Mouse (Mus musculus): Measurements from ENCODE around the gene 3110001I22Rik. TPM values are rescaled to one million over a fixed set of nuclear protein-coding genes. Genes with fewer than 3 reads are reported as not detected.
"Not testable (repeated sequence)": the region's sequence is repeated elsewhere in the genome, so short reads cannot be mapped to it uniquely, and the experiment has no call there.

The 3110001I22Rik gene
- polyA plus RNA-seq (2015; fragmentation: Nextera tagmentation; extraction: Ambion mirVana): 8.5 and 8.9 TPM in 2 replicates

DNA sequence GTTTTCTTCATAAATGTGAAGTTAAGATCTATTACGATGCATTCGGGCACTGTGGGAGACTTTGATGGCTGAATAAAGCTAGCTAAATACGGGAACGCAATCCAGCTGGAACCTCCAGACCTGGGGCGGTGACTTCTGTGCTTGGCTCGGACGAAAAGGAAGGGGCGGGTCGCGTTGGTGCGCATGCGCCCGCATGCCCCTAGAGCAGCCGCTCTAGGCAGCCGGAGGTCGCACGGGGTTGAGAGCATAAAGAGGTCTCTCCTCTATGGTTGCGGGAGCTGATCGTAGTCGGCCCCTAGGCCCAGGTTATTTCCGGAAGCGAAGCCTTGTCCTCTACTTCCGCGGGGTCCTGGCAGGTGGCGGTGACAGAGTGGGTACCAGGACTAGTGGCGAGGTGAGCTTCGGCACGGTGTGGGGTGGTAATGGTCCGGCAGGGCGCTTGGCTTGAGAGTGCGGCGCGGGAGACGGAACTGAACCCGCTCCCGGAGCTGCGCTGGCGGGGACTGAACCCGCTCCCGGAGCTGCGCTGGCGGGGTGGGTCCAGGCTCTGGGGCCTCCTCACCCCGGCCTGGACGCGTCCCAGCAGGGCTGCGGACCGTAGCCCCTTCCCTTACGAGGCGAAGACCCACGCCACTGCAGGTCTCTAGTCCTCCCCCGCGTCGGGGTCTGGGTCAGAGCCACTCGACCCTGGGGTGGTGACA, at the start of gene 3110001I22Rik, which contains the start of gene Bfar:
3110001I22Rik (plus strand) TSS at position 245 of the 701 bp plus-strand sequence.
Bfar (plus strand) TSS at position 174 of the 701 bp plus-strand sequence.
- WGBS: under 1% methylated on average over 54 of the region's 54 CpGs
- Histone ChIP-seq H3K27ac (peak within 1 kb of the TSS; percentile 89), H3K4me1 (replicated peaks) (peaks cover 29% of the 10 kb centered on the region), H3K9ac (peak within 1 kb of the TSS; percentile 96), H3K27me3 (no peaks in the 10 kb centered on the region), H3K4me3 (peak within 1 kb of the TSS; percentile 94), H3K36me3 (peaks cover 3% of the 10 kb centered on the region), H3K4me2 (peak within 1 kb of the TSS; percentile 83), H3K9me3 (no peaks in the 10 kb centered on the region)
- ATAC-seq (ENCODE audit: low FRiP score): peak; percentile 92

DNA sequence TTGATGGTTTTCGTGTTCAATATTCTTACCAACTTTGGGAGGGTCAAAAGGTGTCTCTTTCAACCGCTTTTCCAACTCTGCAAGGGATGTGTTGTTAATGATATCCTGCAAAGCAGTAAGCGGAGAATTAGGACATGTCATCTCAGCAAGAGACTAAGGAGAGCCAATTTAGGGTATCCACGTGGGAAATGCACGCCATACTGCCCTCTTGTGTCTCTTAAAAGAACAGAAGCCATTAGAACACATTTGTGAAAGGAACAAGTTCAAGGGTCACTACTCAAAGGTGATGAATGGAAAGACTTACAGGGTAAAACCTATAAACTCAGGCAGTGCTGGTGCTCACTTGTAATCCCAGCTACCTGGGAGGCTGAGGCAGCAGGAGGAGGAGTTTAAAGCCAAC, 43.4 kb upstream of the 3110001I22Rik start:
- Histone ChIP-seq H3K4me3 (no peak overlapping the region), H3K27me3 (no peaks in the 10 kb centered on the region), H3K4me2 (no peak overlapping the region), H3K9me3 (no peaks in the 10 kb centered on the region), H3K9ac (no peak overlapping the region), H3K36me3 (peaks cover 62% of the 10 kb centered on the region), H3K4me1 (replicated peaks) (no peaks in the 10 kb centered on the region), H3K27ac (no peak overlapping the region)
- WGBS: 47% methylated on average over 5 of the region's 5 CpGs
- ATAC-seq (ENCODE audit: low FRiP score): no peak

DNA sequence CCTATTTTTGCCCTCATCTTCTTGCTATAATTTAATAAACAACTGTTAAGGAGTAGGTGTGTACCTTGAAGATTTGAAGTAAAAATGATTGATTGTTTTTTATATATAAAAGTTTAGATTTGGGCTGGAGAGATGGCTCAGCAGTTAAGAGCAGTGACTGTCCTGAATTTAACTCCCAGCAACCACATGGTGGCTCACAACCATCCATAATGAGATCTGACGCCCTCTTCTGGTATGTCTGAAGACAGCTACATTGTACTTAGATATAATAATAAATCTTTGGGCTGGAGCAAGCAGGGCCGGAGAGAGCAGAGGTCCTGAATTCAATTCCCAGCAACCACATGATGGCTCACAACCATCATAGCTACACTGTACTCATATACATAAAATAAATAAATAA, 33.5 kb upstream of the 3110001I22Rik start:
- not testable (repeated sequence) for H3K4me1 ChIP-seq (replicated peaks); H3K9me3 ChIP-seq; H3K27me3 ChIP-seq; H3K9ac ChIP-seq; ATAC-seq (ENCODE audit: low FRiP score); H3K4me2 ChIP-seq; H3K4me3 ChIP-seq; H3K27ac ChIP-seq
- H3K36me3 ChIP-seq: peaks cover 34% of the 10 kb centered on the region
- whole genome bisulfite sequencing: 29% methylated on average over 2 of the region's 2 CpGs

DNA sequence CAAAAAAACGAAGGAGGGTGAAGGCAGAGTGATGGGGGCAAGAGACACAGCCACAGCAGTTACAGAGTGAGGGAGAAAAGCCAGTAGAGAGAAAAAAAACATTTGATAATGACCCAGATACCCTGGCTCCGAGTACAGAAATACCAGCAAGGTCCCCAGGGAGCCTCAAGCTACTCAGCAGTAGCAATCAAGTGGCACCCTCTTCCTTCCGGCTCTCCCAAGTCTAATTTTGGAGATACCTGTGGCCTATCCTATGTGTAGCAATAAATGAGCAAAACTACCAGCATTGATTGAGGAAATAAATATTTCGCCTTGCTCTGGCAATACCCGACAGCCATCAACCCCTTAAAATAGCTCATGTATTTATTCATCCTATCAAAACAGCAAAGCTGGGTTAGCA, 32.2 kb upstream of the 3110001I22Rik start:
- ATAC-seq (ENCODE audit: low FRiP score): no peak

DNA sequence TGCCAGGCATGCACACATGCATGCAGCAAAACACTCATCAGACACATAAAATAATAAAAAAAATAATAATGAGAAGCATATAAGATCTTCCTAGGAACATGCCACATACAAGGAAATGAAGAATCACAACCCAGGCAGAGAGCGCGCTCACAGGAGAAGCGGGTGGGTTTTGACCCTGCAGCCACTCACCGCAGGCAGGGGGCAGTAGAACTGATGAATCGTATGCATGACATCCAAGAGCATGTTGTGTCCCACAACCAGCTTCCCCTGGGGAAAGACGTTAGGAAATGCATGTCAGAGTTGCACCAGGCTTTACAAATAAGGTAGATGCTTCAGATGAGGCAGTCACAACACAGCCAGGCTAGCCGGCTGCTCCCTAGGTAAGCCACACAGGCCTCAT, 31.7 kb upstream of the 3110001I22Rik start:
- H3K9ac ChIP-seq: no peak overlapping the region
- WGBS: 78% methylated on average over 7 of the region's 7 CpGs
- peaks cover 32% of the 10 kb centered on the region for H3K36me3 ChIP-seq
- H3K4me2 ChIP-seq: no peak overlapping the region
- H3K9me3 ChIP-seq: no peaks in the 10 kb centered on the region
- no peak overlapping the region for H3K4me3 ChIP-seq
- no peaks in the 10 kb centered on the region for H3K27me3 ChIP-seq
- H3K27ac ChIP-seq: no peak overlapping the region
- H3K4me1 ChIP-seq (replicated peaks): no peaks in the 10 kb centered on the region
- no peak for ATAC-seq (ENCODE audit: low FRiP score)

More for the DNA sequence above, 32.2 kb upstream of the 3110001I22Rik start:
- H3K4me1 ChIP-seq (replicated peaks): no peaks in the 10 kb centered on the region
- peaks cover 33% of the 10 kb centered on the region for H3K36me3 ChIP-seq
- WGBS: 85% methylated on average over 5 of the region's 5 CpGs
- H3K27me3 ChIP-seq: no peaks in the 10 kb centered on the region
- no peak overlapping the region for H3K4me3 ChIP-seq
- no peak overlapping the region for H3K27ac ChIP-seq
- H3K9me3 ChIP-seq: no peaks in the 10 kb centered on the region
- H3K4me2 ChIP-seq: no peak overlapping the region
- H3K9ac ChIP-seq: no peak overlapping the region

DNA sequence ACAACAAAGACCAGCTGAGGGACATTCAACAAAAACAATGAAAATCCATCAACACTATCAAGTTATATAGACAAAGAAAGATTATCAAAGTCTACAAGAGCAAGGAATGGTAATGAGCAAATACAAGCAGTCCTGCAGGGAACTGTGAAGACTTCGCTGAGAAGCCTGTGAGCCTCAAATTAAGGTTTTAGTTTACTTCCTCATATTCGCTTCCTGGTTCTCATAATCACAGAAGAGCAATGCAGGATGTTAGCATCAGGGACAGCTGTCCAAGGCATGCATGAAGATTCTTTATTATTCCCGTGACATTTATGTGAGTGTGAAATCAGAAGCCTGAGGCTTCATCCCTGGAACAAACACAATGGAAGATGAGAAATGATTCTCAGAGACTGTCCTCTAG, 27.3 kb upstream of the 3110001I22Rik start:
- H3K9me3 ChIP-seq: no peaks in the 10 kb centered on the region
- 93% methylated on average over 3 of the region's 3 CpGs for WGBS

DNA sequence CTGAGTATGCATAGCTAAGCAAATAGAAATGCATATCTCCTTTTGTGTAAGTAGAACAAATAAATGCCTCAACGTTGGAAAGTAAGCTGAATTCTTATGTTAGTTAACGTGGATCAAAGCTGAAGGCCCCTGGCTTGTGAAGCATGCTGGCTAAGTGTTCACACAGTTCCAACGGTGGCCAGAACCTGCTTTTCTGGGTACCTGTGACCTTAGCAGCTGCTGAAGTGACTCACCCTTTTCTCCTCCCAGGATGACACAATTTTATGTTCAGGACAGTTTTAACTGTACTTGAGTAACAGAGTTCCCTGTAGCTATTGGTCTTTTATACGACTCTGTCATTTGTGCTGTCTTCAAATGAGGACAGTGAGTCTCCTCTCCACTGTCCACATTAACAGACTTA, 25.8 kb upstream of the 3110001I22Rik start:
- Histone ChIP-seq H3K27ac (no peak overlapping the region), H3K9ac (no peak overlapping the region), H3K4me2 (no peak overlapping the region), H3K27me3 (no peaks in the 10 kb centered on the region), H3K9me3 (no peaks in the 10 kb centered on the region), H3K36me3 (peaks cover 54% of the 10 kb centered on the region), H3K4me3 (no peak overlapping the region), H3K4me1 (replicated peaks) (no peaks in the 10 kb centered on the region)
- WGBS: 95% methylated on average over 4 of the region's 4 CpGs
- ATAC-seq (ENCODE audit: low FRiP score): no peak

More for the DNA sequence above, 27.3 kb upstream of the 3110001I22Rik start:
- H3K27ac ChIP-seq: no peak overlapping the region
- no peak for ATAC-seq (ENCODE audit: low FRiP score)
- no peak overlapping the region for H3K4me3 ChIP-seq
- H3K27me3 ChIP-seq: no peaks in the 10 kb centered on the region
- H3K9ac ChIP-seq: no peak overlapping the region
- H3K4me2 ChIP-seq: no peak overlapping the region
- peaks cover 40% of the 10 kb centered on the region for H3K36me3 ChIP-seq
- no peaks in the 10 kb centered on the region for H3K4me1 ChIP-seq (replicated peaks)

DNA sequence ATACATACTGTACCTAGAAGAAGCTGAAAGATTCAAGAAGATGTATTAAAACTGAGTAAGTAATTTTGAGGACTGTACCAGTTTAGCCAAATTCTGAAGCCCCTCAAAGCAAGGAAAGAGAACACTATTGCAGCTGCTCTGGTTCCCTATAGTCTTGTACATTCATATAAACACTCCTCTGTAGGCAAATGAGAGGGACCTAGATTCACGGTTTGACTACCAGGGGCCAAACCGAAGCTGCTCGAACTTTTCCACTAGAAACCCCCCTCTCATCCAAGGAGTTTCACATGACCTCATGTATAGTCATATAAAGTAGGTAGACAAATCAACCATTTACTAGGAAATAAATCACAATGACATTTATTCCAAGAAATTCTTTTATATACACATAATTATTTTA, 12.8 kb upstream of the 3110001I22Rik start:
- Histone ChIP-seq H3K27me3 (no peaks in the 10 kb centered on the region), H3K4me2 (no peak overlapping the region), H3K4me1 (replicated peaks) (no peaks in the 10 kb centered on the region), H3K9ac (no peak overlapping the region), H3K4me3 (no peak overlapping the region), H3K36me3 (peaks cover 73% of the 10 kb centered on the region), H3K9me3 (no peaks in the 10 kb centered on the region), H3K27ac (no peak overlapping the region)
- 94% methylated on average over 3 of the region's 3 CpGs for WGBS
- no peak for ATAC-seq (ENCODE audit: low FRiP score)

DNA sequence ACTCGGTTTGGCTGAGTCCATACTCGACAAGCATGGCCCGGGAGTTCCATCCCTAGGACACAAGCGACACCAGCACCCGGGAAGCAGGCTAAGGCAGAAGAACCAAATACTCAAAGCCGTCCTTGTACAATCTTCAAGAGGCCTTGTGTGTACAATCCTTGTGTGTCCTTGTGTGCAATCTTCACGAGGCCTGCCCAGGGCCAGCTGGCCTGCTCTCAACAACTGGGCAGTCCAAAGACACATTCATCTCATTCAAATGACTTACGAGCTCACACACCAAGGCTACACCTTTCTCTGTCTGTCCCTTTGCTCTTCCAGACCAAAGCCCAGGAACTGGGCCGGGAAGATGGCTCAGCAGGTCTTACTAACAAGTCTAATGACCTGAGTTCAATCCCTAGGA, 11.0 kb upstream of the 3110001I22Rik start:
- Histone ChIP-seq H3K27ac (no peak overlapping the region), H3K27me3 (no peaks in the 10 kb centered on the region), H3K9me3 (no peaks in the 10 kb centered on the region), H3K4me3 (no peak overlapping the region), H3K4me1 (replicated peaks) (no peaks in the 10 kb centered on the region), H3K9ac (no peak overlapping the region), H3K36me3 (peaks cover 67% of the 10 kb centered on the region), H3K4me2 (no peak overlapping the region)
- no peak for ATAC-seq (ENCODE audit: low FRiP score)
- 94% methylated on average over 9 of the region's 9 CpGs for WGBS

DNA sequence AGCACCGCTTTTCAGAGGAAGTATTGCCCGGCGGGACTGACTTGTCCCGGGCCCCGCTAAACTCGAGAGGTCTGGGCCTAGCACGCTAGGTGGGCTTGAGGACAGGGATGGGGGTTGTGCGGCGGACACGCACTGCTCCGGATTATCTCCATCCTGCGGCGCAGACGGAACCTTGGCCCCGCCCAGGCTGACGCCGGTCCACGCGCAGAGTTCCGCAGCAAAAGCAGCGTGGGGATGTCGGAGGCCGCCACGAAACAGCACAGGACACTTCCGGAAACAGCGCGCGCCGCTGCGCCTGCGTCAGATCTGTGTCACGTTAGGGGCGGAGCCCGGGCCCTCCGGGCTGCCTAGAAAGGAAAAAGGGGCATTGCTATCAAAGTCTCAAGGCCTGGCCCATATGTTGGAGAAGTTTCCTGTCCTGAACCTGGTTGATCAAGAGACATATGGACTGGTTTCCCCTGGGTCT, 3.8 kb upstream of the 3110001I22Rik start, which contains the start of gene Parn:
Parn (minus strand) TSS at position 293 of the 466 bp plus-strand sequence.
- Histone ChIP-seq H3K4me1 (replicated peaks) (peaks cover 24% of the 10 kb centered on the region), H3K36me3 (peaks cover 19% of the 10 kb centered on the region), H3K4me2 (peak within 1 kb of the TSS; percentile 78), H3K27me3 (no peaks in the 10 kb centered on the region), H3K27ac (peak within 1 kb of the TSS; percentile 81), H3K9me3 (no peaks in the 10 kb centered on the region), H3K4me3 (peak within 1 kb of the TSS; percentile 75), H3K9ac (peak within 1 kb of the TSS; percentile 85)
- WGBS: under 1% methylated on average over 35 of the region's 35 CpGs
- ATAC-seq (ENCODE audit: low FRiP score): peak; percentile 91

DNA sequence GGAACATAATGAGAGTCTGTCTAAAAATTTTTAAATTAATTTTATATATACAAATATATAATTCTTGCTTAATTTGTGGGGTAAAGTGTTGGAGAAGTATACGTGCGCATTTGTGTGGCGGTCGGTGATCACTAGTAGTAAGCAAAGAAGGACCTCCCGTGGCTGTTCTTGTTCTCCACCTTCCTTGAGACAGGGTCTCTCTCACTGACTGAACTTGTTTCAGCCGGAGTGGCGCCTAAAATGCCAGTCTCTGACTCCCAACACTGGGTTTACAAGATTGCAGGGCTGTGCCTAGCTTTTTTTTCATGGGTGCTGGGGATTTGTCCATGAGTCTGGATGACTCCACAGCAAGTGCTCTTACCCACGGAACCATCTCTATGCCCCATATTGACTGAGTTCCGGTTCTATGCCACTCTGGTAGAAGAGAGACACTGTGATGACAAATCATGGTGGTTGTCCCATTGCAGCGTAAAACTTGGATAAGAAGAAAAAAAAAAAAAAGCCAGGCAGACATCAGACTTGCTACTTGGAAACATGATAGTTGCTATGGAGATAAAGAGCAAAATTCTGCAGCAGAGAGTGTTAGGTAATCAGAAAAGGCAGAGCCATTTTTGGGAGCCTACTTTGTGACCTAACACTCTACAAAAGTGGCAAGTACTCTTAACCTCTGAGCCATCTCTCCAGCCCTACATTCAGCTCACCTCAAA, 3.2 kb upstream of the 3110001I22Rik start:
- Histone ChIP-seq H3K4me2 (peak overlapping the region; percentile 78), H3K9me3 (no peaks in the 10 kb centered on the region), H3K4me3 (peak overlapping the region; percentile 75), H3K4me1 (replicated peaks) (peaks cover 30% of the 10 kb centered on the region), H3K9ac (peak overlapping the region; percentile 85; the same call in 1 of the 2 replicates), H3K27me3 (no peaks in the 10 kb centered on the region), H3K27ac (peak overlapping the region; percentile 81), H3K36me3 (peaks cover 12% of the 10 kb centered on the region)
- ATAC-seq (ENCODE audit: low FRiP score): no peak
- 81% methylated on average over 10 of the region's 10 CpGs for WGBS

DNA sequence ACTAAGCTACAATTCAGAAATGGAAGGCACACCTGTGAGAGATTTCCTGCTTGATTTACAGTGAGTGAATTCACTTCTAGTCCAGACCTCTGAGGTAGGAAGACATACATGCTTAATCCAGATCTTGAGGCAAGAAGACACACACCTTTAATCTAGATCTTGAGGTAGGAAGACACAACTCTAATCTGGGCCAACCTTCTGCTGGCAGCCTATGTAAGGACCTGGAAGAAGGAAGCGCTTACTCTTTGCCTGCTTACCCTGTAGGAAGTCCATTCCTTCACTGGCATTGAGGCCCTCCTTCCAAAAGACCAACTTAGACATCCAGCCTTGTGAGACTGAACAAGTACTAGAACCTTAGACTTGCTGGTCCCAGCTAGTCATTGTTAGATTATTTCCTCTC, 2.4 kb upstream of the 3110001I22Rik start:
- Histone ChIP-seq H3K27me3 (no peaks in the 10 kb centered on the region), H3K4me2 (no peak overlapping the region), H3K36me3 (peaks cover 11% of the 10 kb centered on the region), H3K4me3 (no peak overlapping the region), H3K9me3 (no peaks in the 10 kb centered on the region), H3K9ac (no peak overlapping the region), H3K27ac (no peak overlapping the region), H3K4me1 (replicated peaks) (peaks cover 30% of the 10 kb centered on the region)
- ATAC-seq (ENCODE audit: low FRiP score): no peak
- 97% methylated on average over 1 of the region's 1 CpGs for WGBS

Data from hindbrain, embryonic 13.5 days (tissue).